Mouse (Mus musculus) heart, embryonic 11.5 days (tissue): ENCODE results near the gene Snx21. TPM values are rescaled to one million over a fixed set of nuclear protein-coding genes. Genes with fewer than 3 reads are reported as not detected.

Source experiments
- ATAC-seq: fragments of 200-750 bp; cut with Nextera tagmentation; replicated peaks from 2 replicates; pipeline ENCODE4 v1.8.0; 2017; ENCODE audit warnings: moderate library complexity; ENCODE audit not compliant: insufficient number of reproducible peaks, low FRiP score, low TSS enrichment
- H3K27ac ChIP-seq: fragments of 300-500 bp; sonication (generic); 2 replicates; pipeline ENCODE4 v1.5.1; 2014; ENCODE audit warnings: mild to moderate bottlenecking, low read depth, low read length
- H3K27me3 ChIP-seq: fragments of 300-500 bp; sonication (generic); 2 replicates; pipeline ENCODE4 v1.6.1; 2014; ENCODE audit warnings: mild to moderate bottlenecking, low read length, mixed read lengths; ENCODE audit not compliant: control insufficient read depth, insufficient read depth
- H3K36me3 ChIP-seq: fragments of 300-500 bp; sonication (generic); 2 replicates; pipeline ENCODE4 v1.6.1; 2014; ENCODE audit warnings: mild to moderate bottlenecking, low read length, moderate library complexity, mixed read lengths; ENCODE audit not compliant: control insufficient read depth, insufficient read depth
- H3K4me1 ChIP-seq: fragments of 300-500 bp; sonication (generic); 2 replicates; pipeline ENCODE4 v1.6.1; 2014; ENCODE audit warnings: low read length; ENCODE audit not compliant: control insufficient read depth, insufficient read depth
- H3K4me2 ChIP-seq: fragments of 300-500 bp; sonication (generic); 2 replicates; pipeline ENCODE4 v1.6.1; 2014; ENCODE audit warnings: mild to moderate bottlenecking, moderate library complexity
- H3K4me3 ChIP-seq: fragments of 300-500 bp; sonication (generic); 2 replicates; pipeline ENCODE4 v1.5.1; 2014; ENCODE audit warnings: low read depth, low read length
- H3K9ac ChIP-seq: fragments of 300-500 bp; sonication (generic); 2 replicates; pipeline ENCODE4 v1.6.1; 2014; ENCODE audit warnings: mild to moderate bottlenecking, low read depth, low read length, moderate library complexity
- H3K9me3 ChIP-seq: fragments of 300-500 bp; sonication (generic); replicated peaks from 2 replicates; pipeline ENCODE4 v1.6.1; 2016; ENCODE audit warnings: low read length; ENCODE audit not compliant: control insufficient read depth
- WGBS: fragments of 180-500 bp; shearing (Covaris S2); extraction: QIAGEN DNeasy Blood & Tissue Kit; methylation state at CpG from one replicate; pipeline ENCODE4 v1.1.7; 2014; ENCODE audit not compliant: insufficient replicate concordance; 5-methylcytosine and 5-hydroxymethylcytosine counted together
- polyA plus RNA-seq: library from polyadenylated mRNA; unstranded; fragments of >200 nt; fragmentation: Nextera tagmentation; extraction: Ambion mirVana; gene quantifications from 2 replicates; pipeline ENCODE4 v1.2.1, GENCODE M21; 2014

The Snx21 gene
- polyA plus RNA-seq, 1 experiment from 2014 or later: 27.2 TPM

DNA sequence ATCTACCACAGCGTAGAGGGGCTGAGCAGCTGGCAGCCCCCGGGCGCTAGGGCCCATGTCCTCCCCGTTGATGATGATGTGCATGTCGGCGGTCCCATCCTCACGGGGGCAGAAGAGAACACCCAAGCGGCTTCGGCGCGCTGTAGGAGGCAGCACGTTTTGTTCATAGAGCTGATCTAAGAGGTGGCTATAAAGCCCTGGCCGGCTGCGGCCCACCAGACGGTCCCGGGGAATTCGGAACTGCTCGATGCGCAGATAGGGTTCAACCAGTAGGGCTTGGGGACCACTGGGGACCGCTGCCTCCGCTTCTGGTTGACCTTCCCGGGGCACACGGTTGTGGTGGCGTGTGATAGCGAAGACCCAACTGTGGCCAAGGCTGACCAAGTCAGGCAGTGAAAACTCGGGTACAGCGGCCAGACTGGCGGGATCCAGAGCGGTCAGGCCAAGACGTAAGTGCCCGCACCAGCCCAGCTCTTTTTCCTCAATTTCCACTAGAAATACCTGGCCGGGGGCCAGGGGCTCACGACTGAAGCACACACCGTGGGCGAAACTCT is 47.2 kb downstream of the Snx21 start, which contains the start of gene Ctsa:
Gene Ctsa (plus strand): TSS at position 126 of the 554 bp plus-strand sequence.
- H3K27ac ChIP-seq: peak within 1 kb of the TSS; percentile 97
- no peaks in the 10 kb centered on the region for H3K27me3 ChIP-seq
- H3K9me3 ChIP-seq: no peaks in the 10 kb centered on the region
- H3K4me1 ChIP-seq: peaks cover 10% of the 10 kb centered on the region
- H3K4me3 ChIP-seq: peak within 1 kb of the TSS; percentile 72
- peak within 1 kb of the TSS; percentile 98 for H3K4me2 ChIP-seq
- ATAC-seq: peak; percentile 56
- WGBS: under 1% methylated on average over 35 of the region's 35 CpGs
- H3K36me3 ChIP-seq: peaks cover 7% of the 10 kb centered on the region; the same call in 1 of the 2 replicates
- H3K9ac ChIP-seq: peak within 1 kb of the TSS; percentile 96

GRCm38 (mm10) chr2:164833314-164833959 is 47.8 kb downstream of the Snx21 start, which contains the start of gene Neurl2:
TSS of gene Neurl2 (minus strand) at chr2:164833456.
- Histone ChIP-seq H3K9ac (peak within 1 kb of the TSS; percentile 96), H3K4me2 (peak within 1 kb of the TSS; percentile 98), H3K27me3 (no peaks in the 10 kb centered on the region), H3K4me3 (peak within 1 kb of the TSS; percentile 72), H3K9me3 (no peaks in the 10 kb centered on the region), H3K4me1 (peaks cover 10% of the 10 kb centered on the region), H3K36me3 (peaks cover 10% of the 10 kb centered on the region), H3K27ac (peak within 1 kb of the TSS; percentile 97)
- WGBS: under 1% methylated on average over 31 of the region's 31 CpGs
- peak; percentile 76 for ATAC-seq

DNA sequence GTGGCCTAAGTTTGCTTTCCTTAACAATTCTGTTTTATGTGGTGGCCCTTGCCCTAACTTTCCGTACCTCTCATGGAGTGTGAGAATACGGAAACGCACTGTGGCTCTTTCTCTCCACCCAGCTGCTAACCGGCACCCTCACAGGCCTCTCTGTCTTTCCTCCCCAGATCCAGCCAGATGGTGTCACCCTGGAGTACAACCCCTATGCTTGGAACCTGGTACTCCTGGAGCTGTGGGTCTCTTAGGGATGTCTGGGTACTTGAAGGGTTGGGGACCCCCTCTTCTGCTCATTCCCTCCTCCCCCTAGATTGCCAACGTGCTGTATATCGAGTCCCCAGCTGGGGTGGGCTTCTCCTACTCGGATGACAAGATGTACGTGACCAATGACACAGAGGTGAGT is 48.9 kb downstream of the Snx21 start:
- no peak for ATAC-seq
- peak overlapping the region; percentile 72 for H3K4me3 ChIP-seq
- no peak overlapping the region for H3K27ac ChIP-seq
- peak overlapping the region; percentile 96 for H3K9ac ChIP-seq
- H3K4me2 ChIP-seq: peak overlapping the region; percentile 98
- peaks cover 10% of the 10 kb centered on the region for H3K4me1 ChIP-seq
- H3K27me3 ChIP-seq: no peaks in the 10 kb centered on the region
- no peaks in the 10 kb centered on the region for H3K9me3 ChIP-seq
- H3K36me3 ChIP-seq: peaks cover 16% of the 10 kb centered on the region
- 43% methylated on average over 8 of the region's 8 CpGs for WGBS

DNA sequence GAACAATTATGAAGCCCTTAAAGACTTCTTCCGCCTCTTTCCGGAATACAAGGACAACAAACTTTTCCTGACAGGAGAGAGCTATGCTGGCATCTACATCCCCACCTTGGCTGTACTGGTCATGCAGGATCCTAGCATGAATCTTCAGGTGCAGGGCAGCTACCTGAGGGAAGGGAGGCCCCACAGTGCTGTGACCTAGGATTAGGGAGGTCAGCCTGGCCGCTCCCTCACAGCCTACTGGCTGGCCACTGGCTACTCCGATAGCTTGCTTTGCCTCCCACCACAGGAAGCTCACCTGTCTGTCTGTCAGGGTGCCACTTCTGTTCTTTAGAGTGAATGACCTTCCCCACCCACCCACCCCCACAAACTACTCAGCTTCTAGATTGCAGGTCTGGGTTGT is 49.5 kb downstream of the Snx21 start:
- 84% methylated on average over 4 of the region's 4 CpGs for WGBS
- H3K9me3 ChIP-seq: no peaks in the 10 kb centered on the region
- no peak overlapping the region for H3K4me3 ChIP-seq
- H3K4me2 ChIP-seq: no peak overlapping the region
- no peak overlapping the region for H3K9ac ChIP-seq
- H3K27ac ChIP-seq: no peak overlapping the region
- no peaks in the 10 kb centered on the region for H3K27me3 ChIP-seq
- ATAC-seq: no peak
- peaks cover 16% of the 10 kb centered on the region for H3K36me3 ChIP-seq
- H3K4me1 ChIP-seq: peaks cover 10% of the 10 kb centered on the region

Other genes with a start within 250 kb of the Snx21 start
- 6.6 and 10.3 TPM in 2 replicates for gene Wfdc2, start 223.4 kb upstream of the Snx21 start, polyA plus RNA-seq
- gene Spint3, start 212.4 kb upstream of the Snx21 start, polyA plus RNA-seq: not detected in 2 replicates
- gene Wfdc6a, start 200.4 kb upstream of the Snx21 start, polyA plus RNA-seq: not detected in 2 replicates
- gene Eppin, start 192.2 kb upstream of the Snx21 start, polyA plus RNA-seq: not detected in 2 replicates
- gene Wfdc6b, start 172.3 kb upstream of the Snx21 start, polyA plus RNA-seq: not detected in 2 replicates
- gene Wfdc8, start 172.2 kb upstream of the Snx21 start, polyA plus RNA-seq: not detected in 2 replicates
- gene Wfdc16, start 147.0 kb upstream of the Snx21 start, polyA plus RNA-seq: not detected in 2 replicates
- 0.53 TPM in 1 of 2 replicates, not detected in the other for gene Wfdc10, start 129.8 kb upstream of the Snx21 start, polyA plus RNA-seq
- not detected in 2 replicates for gene Wfdc9, start 129.2 kb upstream of the Snx21 start, polyA plus RNA-seq
- not detected in 2 replicates for gene Wfdc11, start 111.7 kb upstream of the Snx21 start, polyA plus RNA-seq
- not detected in 2 replicates for gene Wfdc13, start 100.7 kb upstream of the Snx21 start, polyA plus RNA-seq
- gene Spint4, start 87.3 kb upstream of the Snx21 start, polyA plus RNA-seq: not detected in 2 replicates
- gene Spint5, start 70.5 kb upstream of the Snx21 start, polyA plus RNA-seq: not detected in 2 replicates
- gene Wfdc3, start 39.9 kb upstream of the Snx21 start, polyA plus RNA-seq: 0.19 TPM in 1 of 2 replicates, not detected in the other
- 52.6 and 57.3 TPM in 2 replicates for gene Dnttip1, start 39.8 kb upstream of the Snx21 start, polyA plus RNA-seq
- 449 and 506 TPM in 2 replicates for gene Ube2c, start 15.9 kb upstream of the Snx21 start, polyA plus RNA-seq
- 0.48 and 1.4 TPM in 2 replicates for gene Tnnc2, start 5.9 kb upstream of the Snx21 start, polyA plus RNA-seq
- 15.1 and 16.8 TPM in 2 replicates for gene Acot8, start 19.1 kb downstream of the Snx21 start, polyA plus RNA-seq
- 7.2 and 7.4 TPM in 2 replicates for gene Zswim3, start 19.3 kb downstream of the Snx21 start, polyA plus RNA-seq
- gene Zswim1, start 36.9 kb downstream of the Snx21 start, polyA plus RNA-seq: 11.4 and 11.7 TPM in 2 replicates
- gene Spata25, start 42.7 kb downstream of the Snx21 start, polyA plus RNA-seq: 0.30 TPM in 1 of 2 replicates, not detected in the other
- gene Ctsa, start 47.0 kb downstream of the Snx21 start, polyA plus RNA-seq: 143 and 149 TPM in 2 replicates
- gene Neurl2, start 47.6 kb downstream of the Snx21 start, polyA plus RNA-seq: 41.9 and 43.2 TPM in 2 replicates
- gene Pltp, start 71.9 kb downstream of the Snx21 start, polyA plus RNA-seq: 10.4 and 10.8 TPM in 2 replicates
- gene Pcif1, start 93.5 kb downstream of the Snx21 start, polyA plus RNA-seq: 50.1 and 54.8 TPM in 2 replicates
- 8.8 and 8.9 TPM in 2 replicates for gene Zfp335, start 125.9 kb downstream of the Snx21 start, polyA plus RNA-seq
- 0.16 and 0.46 TPM in 2 replicates for gene Mmp9, start 155.0 kb downstream of the Snx21 start, polyA plus RNA-seq
- 1.0 and 1.6 TPM in 2 replicates for gene Slc12a5, start 175.0 kb downstream of the Snx21 start, polyA plus RNA-seq
- 36.0 and 39.8 TPM in 2 replicates for gene Ncoa5, start 249.0 kb downstream of the Snx21 start, polyA plus RNA-seq